Mouse (Mus musculus): ENCODE data around the gene BC049352.

Gene BC049352

GRCm38 (mm10) chr9:45181770-45182169 is at the start of gene BC049352:
BC049352 (plus strand) TSS chr9:45182007.
- DNase-seq = peak; percentile 36

- peak; percentile 80 for DNase-seq
Measured at GRCm38 (mm10) chr9:45133484-45134310, 48.1 kb upstream of the BC049352 start.

DNA sequence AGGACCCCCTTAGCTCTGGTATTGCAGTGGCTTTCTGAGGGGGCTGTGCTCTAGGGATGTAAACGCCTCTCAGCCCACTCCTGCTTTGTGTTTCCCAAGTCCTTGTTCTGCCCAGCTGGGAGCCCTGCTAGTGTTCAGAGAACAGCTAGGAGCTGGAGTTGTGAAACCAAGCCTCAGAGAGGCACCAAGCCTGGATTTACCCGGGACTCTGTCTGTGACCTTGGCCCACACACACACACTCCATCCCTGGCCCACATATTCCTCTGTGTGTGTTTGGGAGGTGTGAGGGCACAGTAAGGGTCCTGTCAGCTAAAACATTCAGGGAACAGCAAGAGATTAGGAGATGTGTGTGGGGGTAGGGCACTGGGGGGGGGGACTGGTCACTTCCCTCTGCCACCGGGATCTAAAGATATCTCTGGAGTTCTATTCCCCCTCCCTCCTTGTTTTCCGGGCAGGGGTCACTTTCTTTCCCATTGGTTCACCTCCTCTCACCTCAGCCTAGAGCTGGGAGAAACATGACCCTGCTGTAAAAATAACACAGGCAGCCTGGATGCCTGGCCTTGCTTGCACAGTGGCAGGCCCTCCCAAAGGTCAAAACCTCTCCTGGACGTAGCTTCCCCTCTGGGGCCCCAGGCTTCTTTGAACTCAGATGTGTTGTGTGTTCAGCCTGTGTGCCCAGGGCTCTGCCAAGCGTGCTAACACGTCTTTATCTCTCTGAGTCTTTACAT is 45.2 kb upstream of the BC049352 start:
- no peak for DNase-seq

- peak; percentile 71 for DNase-seq
Measured at GRCm38 (mm10) chr9:45138191-45139032, 43.4 kb upstream of the BC049352 start, which contains the start of gene Scn4b. Scn4b (plus strand) TSS chr9:45138395.

DNA sequence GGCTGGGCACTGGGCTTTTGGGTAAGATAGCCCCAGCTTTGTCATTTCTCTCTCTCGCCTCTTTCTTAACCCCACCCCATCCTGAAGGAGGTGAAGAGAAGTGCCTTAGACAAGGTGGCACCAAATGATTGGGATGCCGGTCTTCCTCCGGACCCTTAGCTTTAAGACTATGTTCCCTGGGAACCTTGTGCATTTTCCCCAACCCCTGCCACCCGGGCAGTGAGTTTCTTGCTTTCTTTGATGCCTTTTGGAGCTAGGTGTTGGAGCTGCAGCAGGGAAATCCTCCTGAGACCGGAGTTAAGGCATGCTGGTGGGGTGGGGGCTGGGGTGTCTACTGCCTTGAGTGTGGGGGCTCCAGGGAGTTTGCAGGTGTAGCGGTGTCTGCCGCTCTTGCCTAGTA is 42.7 kb upstream of the BC049352 start:
- DNase-seq = no peak

GRCm38 (mm10) chr9:45140945-45141344 is 40.9 kb upstream of the BC049352 start:
- DNase-seq = no peak

GRCm38 (mm10) chr9:45142686-45143085 is 39.1 kb upstream of the BC049352 start:
- DNase-seq = peak; percentile 60

- no peak for DNase-seq
Measured at GRCm38 (mm10) chr9:45145533-45146266, 36.1 kb upstream of the BC049352 start.

DNA sequence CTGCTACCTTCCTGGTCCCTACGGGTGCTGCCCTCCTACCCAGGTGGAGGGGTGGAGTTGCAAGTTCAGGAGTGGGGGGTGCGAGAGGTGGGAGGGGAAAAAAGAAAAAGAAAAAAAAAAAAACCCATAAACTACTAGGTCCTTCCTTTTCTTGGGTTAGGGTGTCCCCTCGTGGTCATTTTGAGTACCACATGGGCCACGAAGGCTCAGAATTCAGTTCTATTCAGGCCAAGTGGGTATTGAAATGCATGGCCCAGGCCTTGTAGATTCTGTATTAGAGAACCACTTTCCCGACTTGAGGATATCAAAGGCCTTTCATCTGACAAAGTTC is 35.6 kb upstream of the BC049352 start:
- DNase-seq = peak; percentile 82

DNA sequence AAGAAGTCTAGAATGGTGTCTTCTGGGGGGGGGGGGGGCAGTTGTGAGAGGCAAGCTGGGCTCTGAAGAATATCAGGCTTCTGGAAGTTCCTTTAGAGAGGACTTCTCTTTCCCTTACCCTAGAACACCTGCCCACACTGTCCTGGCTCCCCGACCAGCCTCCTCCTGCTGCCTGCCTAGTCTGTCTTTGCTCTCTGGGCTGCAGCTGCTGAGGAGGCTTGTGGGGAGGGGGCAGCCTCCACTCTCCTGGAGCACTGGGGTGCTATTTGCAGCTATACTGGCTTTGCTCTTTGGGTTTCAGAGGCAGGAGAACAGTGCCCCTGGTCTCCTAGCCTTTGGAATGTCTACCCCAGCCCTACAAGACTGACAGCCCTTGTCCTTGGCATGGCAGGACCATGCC is 30.9 kb upstream of the BC049352 start:
- no peak for DNase-seq

DNA sequence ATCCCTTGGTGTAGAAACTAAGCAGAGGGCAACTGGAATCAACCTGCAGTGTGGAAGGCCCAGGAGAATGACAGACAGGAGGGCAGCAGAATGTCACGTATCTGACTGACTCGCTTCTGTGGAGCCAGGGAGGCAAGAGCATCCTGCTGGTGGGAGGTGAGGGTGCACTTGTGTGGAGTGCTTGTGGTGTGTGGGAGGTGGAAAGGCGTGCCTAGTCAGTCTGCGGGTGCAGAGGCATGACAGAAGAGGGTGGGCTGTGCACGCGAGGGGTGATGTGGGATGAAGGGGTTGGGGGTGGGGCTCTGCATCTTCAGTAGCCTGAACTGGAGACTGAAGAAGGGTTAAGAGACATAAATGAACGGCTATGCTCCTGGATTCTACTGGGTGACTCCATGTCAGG is 28.4 kb upstream of the BC049352 start:
- DNase-seq = no peak

- DNase-seq = no peak
Measured at GRCm38 (mm10) chr9:45167903-45168302, 13.9 kb upstream of the BC049352 start.

DNA sequence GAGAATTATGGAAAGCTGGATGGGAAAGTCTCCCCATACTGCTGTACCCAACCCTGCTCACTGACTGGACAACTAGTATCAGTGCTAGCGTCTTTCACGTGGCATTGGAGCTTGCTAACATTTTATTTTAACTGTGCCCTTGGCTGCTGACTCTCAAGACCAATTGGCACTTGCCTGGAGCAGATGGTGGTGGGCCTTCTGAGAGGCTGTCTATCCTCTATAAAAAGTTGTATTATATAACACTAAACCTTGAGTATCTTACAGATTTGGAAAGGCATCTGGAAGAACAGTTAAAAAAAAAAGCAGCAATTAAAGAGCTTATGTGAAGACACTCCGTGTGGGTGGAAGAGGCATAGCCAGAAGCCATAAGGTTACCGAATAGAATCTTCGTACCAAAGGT is 11.7 kb upstream of the BC049352 start:
- no peak for DNase-seq

- DNase-seq = no peak
Measured at GRCm38 (mm10) chr9:45171073-45171610, 10.7 kb upstream of the BC049352 start.

- no peak for DNase-seq
Measured at GRCm38 (mm10) chr9:45173475-45173874, 8.3 kb upstream of the BC049352 start.

GRCm38 (mm10) chr9:45179282-45179681 is 2.5 kb upstream of the BC049352 start:
- no peak for DNase-seq

DNA sequence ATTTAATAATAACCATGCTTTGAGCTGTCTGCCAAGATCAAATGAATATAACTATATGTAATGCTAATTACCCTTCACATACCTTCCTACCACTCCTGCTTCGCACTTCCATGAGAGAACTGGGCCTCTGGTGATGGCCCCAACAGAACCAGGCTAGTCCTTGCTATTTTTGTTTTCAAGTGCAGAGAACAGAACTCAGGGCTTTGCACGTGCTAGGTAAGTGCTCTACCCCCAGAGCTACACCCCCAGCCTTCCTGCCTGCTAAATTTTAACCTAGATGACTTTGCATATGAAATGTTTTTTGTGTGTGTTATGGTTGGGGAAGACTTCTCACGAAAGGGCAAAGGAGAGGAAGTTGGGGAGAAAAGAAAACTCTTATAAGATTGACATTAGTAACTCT is 714 bp downstream of the BC049352 start:
- DNase-seq = no peak

DNA sequence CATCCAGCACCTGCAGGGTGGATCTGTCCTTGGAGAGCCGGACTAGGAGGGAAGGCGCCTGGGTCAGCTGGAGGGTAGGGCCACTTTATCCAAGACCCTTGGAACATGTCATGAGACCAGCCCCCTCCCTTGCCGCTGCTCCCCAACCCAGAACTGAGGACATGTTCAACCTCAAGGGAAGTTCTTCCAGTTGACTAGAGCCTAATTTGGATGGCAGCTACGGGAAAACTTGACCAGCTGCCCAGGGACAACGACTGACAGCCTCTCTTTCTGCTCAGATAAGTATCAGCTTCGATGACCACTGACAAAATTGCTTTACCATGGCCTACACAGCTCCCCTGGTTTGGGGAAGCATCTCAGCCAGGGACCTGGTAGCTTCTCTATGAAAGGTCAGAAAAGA is 1.5 kb downstream of the BC049352 start:
- no peak for DNase-seq

- no peak for DNase-seq
Measured at GRCm38 (mm10) chr9:45185250-45185649, 3.4 kb downstream of the BC049352 start.

- DNase-seq = no peak
Measured at GRCm38 (mm10) chr9:45188570-45189563, 7.1 kb downstream of the BC049352 start.

DNA sequence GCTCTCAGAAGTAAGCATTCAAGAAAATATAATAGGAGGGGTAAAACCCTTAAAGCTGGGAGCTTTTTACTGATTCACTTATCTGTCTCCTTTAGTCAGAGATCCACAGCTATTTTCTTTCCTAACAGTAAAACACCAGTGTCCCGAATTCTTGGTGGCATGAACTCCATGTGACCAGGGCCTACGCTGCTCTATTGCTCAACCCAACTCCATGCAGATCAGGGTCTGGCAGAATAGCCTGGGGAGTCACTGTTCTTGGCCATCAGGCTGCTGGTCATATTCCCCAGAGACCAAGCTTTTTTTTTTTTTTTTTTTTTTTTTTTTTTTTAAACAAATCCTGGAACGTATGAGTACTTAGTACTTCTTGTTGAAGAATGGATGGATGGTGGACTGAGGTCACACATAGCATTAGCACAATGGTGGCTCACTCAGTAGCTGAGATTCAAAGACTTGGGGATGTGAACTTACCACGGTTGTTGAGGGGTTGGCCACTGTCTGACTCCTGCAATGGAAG is 7.9 kb downstream of the BC049352 start:
- DNase-seq = no peak
